Mouse (Mus musculus) hindbrain, embryonic 15.5 days (tissue): ENCODE measurements at regions not wholly inside any gene's neighbourhood (a gene's known extent, or its start where the extent isn't known, plus 50 kb on each side); places are given as distances from the start of the nearest gene placed in this dataset.
A peak's percentile ranks its signal among the peaks of the same experiment; 100 is the strongest.

Source experiments
- ATAC-seq: fragments of 200-750 bp; cut with Nextera tagmentation; 2 replicates; pipeline ENCODE4 v1.8.0; 2017; ENCODE audit warnings: low read depth, moderate number of reproducible peaks, moderate TSS enrichment; ENCODE audit not compliant: low FRiP score
- H3K27ac ChIP-seq: fragments of 300-500 bp; sonication (generic); replicated peaks from 2 replicates; pipeline ENCODE4 v1.5.1; 2015; ENCODE audit warnings: mild to moderate bottlenecking, inconsistent platforms
- H3K27me3 ChIP-seq: fragments of 300-500 bp; sonication (generic); 2 replicates; pipeline ENCODE4 v1.6.1; 2015; ENCODE audit warnings: control low read depth, inconsistent platforms
- H3K36me3 ChIP-seq: fragments of 300-500 bp; sonication (generic); 2 replicates; pipeline ENCODE4 v1.6.1; 2015; ENCODE audit warnings: control low read depth, inconsistent platforms
- H3K4me1 ChIP-seq: fragments of 300-500 bp; sonication (generic); replicated peaks from 2 replicates; pipeline ENCODE4 v1.6.1; 2015; ENCODE audit warnings: control low read depth, inconsistent platforms
- H3K4me2 ChIP-seq: fragments of 300-500 bp; sonication (generic); 2 replicates; pipeline ENCODE4 v1.6.1; 2015; ENCODE audit warnings: moderate library complexity, mild to moderate bottlenecking, inconsistent platforms
- H3K4me3 ChIP-seq: fragments of 300-500 bp; sonication (generic); 2 replicates; pipeline ENCODE4 v1.5.1; 2015; ENCODE audit warnings: mild to moderate bottlenecking, inconsistent platforms
- H3K9ac ChIP-seq: fragments of 300-500 bp; sonication (generic); 2 replicates; pipeline ENCODE4 v1.6.1; 2015; ENCODE audit warnings: inconsistent platforms
- H3K9me3 ChIP-seq: fragments of 300-500 bp; sonication (generic); 2 replicates; pipeline ENCODE4 v1.6.1; 2016; ENCODE audit warnings: control low read depth, inconsistent platforms
- WGBS: fragments of 180-500 bp; shearing (Covaris S2); methylation state at CpG from one replicate; pipeline ENCODE4 v1.1.7; 2015; 5-methylcytosine and 5-hydroxymethylcytosine counted together

GRCm38 (mm10) chr3:147976069-147976468 lies 1014.3 kb downstream of the Adgrl2 start:
- no peak overlapping the region; the same call in 1 of the 2 replicates for H3K27ac ChIP-seq
- H3K9ac ChIP-seq = no peak overlapping the region
- no peaks in the 10 kb centered on the region for H3K27me3 ChIP-seq
- H3K4me2 ChIP-seq = no peak overlapping the region
- H3K4me3 ChIP-seq = no peak overlapping the region
- 65% methylated on average over 6 of the region's 6 CpGs for WGBS
- no peak for ATAC-seq
- no peaks in the 10 kb centered on the region for H3K36me3 ChIP-seq
- no peaks in the 10 kb centered on the region for H3K9me3 ChIP-seq
- 0 out of 2 replicates have a peak, but pooled peaks cover 14% of the 10 kb centered on the region for H3K4me1 ChIP-seq

- 0 out of 2 replicates have a peak, but pooled peaks cover 14% of the 10 kb centered on the region for H3K4me1 ChIP-seq
- no peaks in the 10 kb centered on the region for H3K9me3 ChIP-seq
- H3K27me3 ChIP-seq = no peaks in the 10 kb centered on the region
- H3K36me3 ChIP-seq = no peaks in the 10 kb centered on the region
- H3K27ac ChIP-seq = no peak overlapping the region
- H3K4me2 ChIP-seq = no peak overlapping the region
- no peak overlapping the region for H3K9ac ChIP-seq
- H3K4me3 ChIP-seq = no peak overlapping the region
- 63% methylated on average over 10 of the region's 10 CpGs for WGBS
- ATAC-seq = no peak
Observed at GRCm38 (mm10) chr3:147975500-147975899, 1014.9 kb downstream of the Adgrl2 start.

- Histone ChIP-seq H3K4me2 (no peak overlapping the region), H3K27ac (no peak overlapping the region), H3K4me1 (0 out of 2 replicates have a peak, but pooled peaks cover 14% of the 10 kb centered on the region), H3K9ac (no peak overlapping the region), H3K4me3 (no peak overlapping the region), H3K27me3 (no peaks in the 10 kb centered on the region), H3K36me3 (no peaks in the 10 kb centered on the region), H3K9me3 (no peaks in the 10 kb centered on the region)
- ATAC-seq = no peak
- WGBS = 55% methylated on average over 8 of the region's 8 CpGs
Observed at GRCm38 (mm10) chr3:147974515-147974914, 1015.8 kb downstream of the Adgrl2 start.

- 53% methylated on average over 11 of the region's 11 CpGs for WGBS
- Histone ChIP-seq H3K4me3 (no peak overlapping the region), H3K9ac (no peak overlapping the region), H3K36me3 (no peaks in the 10 kb centered on the region), H3K27me3 (no peaks in the 10 kb centered on the region), H3K4me2 (0 out of 2 replicates have a peak overlapping the region, but pooled peaks have one; percentile 17), H3K9me3 (no peaks in the 10 kb centered on the region), H3K27ac (no peak overlapping the region), H3K4me1 (peaks cover 15% of the 10 kb centered on the region)
- 0 out of 2 replicates have a peak, but pooled peaks have one; percentile 15 for ATAC-seq
Observed at GRCm38 (mm10) chr3:147968271-147968670, 1022.1 kb downstream of the Adgrl2 start.

- WGBS = 24% methylated on average over 9 of the region's 9 CpGs
- Histone ChIP-seq H3K9me3 (no peaks in the 10 kb centered on the region), H3K4me2 (0 out of 2 replicates have a peak overlapping the region, but pooled peaks have one; percentile 17), H3K36me3 (no peaks in the 10 kb centered on the region), H3K27ac (no peak overlapping the region), H3K4me3 (no peak overlapping the region), H3K4me1 (peaks cover 15% of the 10 kb centered on the region), H3K27me3 (no peaks in the 10 kb centered on the region), H3K9ac (no peak overlapping the region)
- ATAC-seq = peak; percentile 68; the same call in 1 of the 2 replicates
Observed at GRCm38 (mm10) chr3:147967866-147968265, 1022.5 kb downstream of the Adgrl2 start.

GRCm38 (mm10) chr3:147967261-147967660 lies 1023.1 kb downstream of the Adgrl2 start:
- H3K9me3 ChIP-seq = no peaks in the 10 kb centered on the region
- H3K4me1 ChIP-seq = peaks cover 15% of the 10 kb centered on the region
- 61% methylated on average over 3 of the region's 3 CpGs for WGBS
- no peak overlapping the region for H3K27ac ChIP-seq
- H3K36me3 ChIP-seq = no peaks in the 10 kb centered on the region
- no peak overlapping the region for H3K4me3 ChIP-seq
- no peaks in the 10 kb centered on the region for H3K27me3 ChIP-seq
- no peak overlapping the region for H3K4me2 ChIP-seq
- no peak for ATAC-seq
- no peak overlapping the region for H3K9ac ChIP-seq

GRCm38 (mm10) chr3:147966827-147967226 lies 1023.5 kb downstream of the Adgrl2 start:
- Histone ChIP-seq H3K27ac (no peak overlapping the region), H3K9ac (no peak overlapping the region), H3K27me3 (no peaks in the 10 kb centered on the region), H3K4me1 (peaks cover 15% of the 10 kb centered on the region), H3K4me3 (no peak overlapping the region), H3K4me2 (no peak overlapping the region), H3K36me3 (no peaks in the 10 kb centered on the region), H3K9me3 (no peaks in the 10 kb centered on the region)
- 78% methylated on average over 8 of the region's 8 CpGs for WGBS
- ATAC-seq = no peak

GRCm38 (mm10) chr3:147966379-147966778 lies 1024.0 kb downstream of the Adgrl2 start:
- WGBS = 30% methylated on average over 12 of the region's 12 CpGs
- no peak overlapping the region for H3K9ac ChIP-seq

GRCm38 (mm10) chr3:147963698-147964476 lies 1026.5 kb downstream of the Adgrl2 start:
- ATAC-seq = no peak
- H3K36me3 ChIP-seq = no peaks in the 10 kb centered on the region
- WGBS = 24% methylated on average over 13 of the region's 13 CpGs
- no peak overlapping the region for H3K9ac ChIP-seq
- H3K4me1 ChIP-seq = peaks cover 15% of the 10 kb centered on the region
- H3K4me2 ChIP-seq = no peak overlapping the region
- no peaks in the 10 kb centered on the region for H3K9me3 ChIP-seq
- H3K27me3 ChIP-seq = 0 out of 2 replicates have a peak, but pooled peaks cover 2% of the 10 kb centered on the region
- no peak overlapping the region for H3K27ac ChIP-seq
- no peak overlapping the region for H3K4me3 ChIP-seq

More at GRCm38 (mm10) chr3:147966379-147966778, 1024.0 kb downstream of the Adgrl2 start:
- peaks cover 15% of the 10 kb centered on the region for H3K4me1 ChIP-seq
- H3K9me3 ChIP-seq = no peaks in the 10 kb centered on the region
- H3K4me3 ChIP-seq = no peak overlapping the region
- no peaks in the 10 kb centered on the region for H3K27me3 ChIP-seq
- ATAC-seq = peak; percentile 59; the same call in 1 of the 2 replicates
- H3K4me2 ChIP-seq = no peak overlapping the region; the same call in 1 of the 2 replicates
- no peak overlapping the region for H3K27ac ChIP-seq
- no peaks in the 10 kb centered on the region for H3K36me3 ChIP-seq

GRCm38 (mm10) chr3:147948041-147948592 lies 1042.2 kb downstream of the Adgrl2 start:
- 77% methylated on average over 13 of the region's 13 CpGs for WGBS
- ATAC-seq = no peak
- no peaks in the 10 kb centered on the region for H3K4me1 ChIP-seq

GRCm38 (mm10) chr3:147943314-147943713 lies 1047.0 kb downstream of the Adgrl2 start:
- ATAC-seq = no peak
- no peak overlapping the region for H3K4me2 ChIP-seq
- 77% methylated on average over 4 of the region's 4 CpGs for WGBS
- H3K4me1 ChIP-seq = no peaks in the 10 kb centered on the region
- H3K27me3 ChIP-seq = no peaks in the 10 kb centered on the region
- H3K9ac ChIP-seq = no peak overlapping the region
- no peak overlapping the region for H3K4me3 ChIP-seq
- no peak overlapping the region for H3K27ac ChIP-seq
- H3K9me3 ChIP-seq = no peaks in the 10 kb centered on the region
- H3K36me3 ChIP-seq = no peaks in the 10 kb centered on the region

More at GRCm38 (mm10) chr3:147948041-147948592, 1042.2 kb downstream of the Adgrl2 start:
- H3K4me2 ChIP-seq = no peak overlapping the region
- H3K9ac ChIP-seq = no peak overlapping the region
- H3K9me3 ChIP-seq = no peaks in the 10 kb centered on the region
- no peak overlapping the region for H3K4me3 ChIP-seq
- no peaks in the 10 kb centered on the region for H3K27me3 ChIP-seq
- no peaks in the 10 kb centered on the region for H3K36me3 ChIP-seq
- H3K27ac ChIP-seq = no peak overlapping the region

GRCm38 (mm10) chr3:147930811-147931251 lies 1059.5 kb downstream of the Adgrl2 start:
- Histone ChIP-seq H3K27me3 (no peaks in the 10 kb centered on the region), H3K9ac (no peak overlapping the region), H3K36me3 (no peaks in the 10 kb centered on the region), H3K4me1 (no peaks in the 10 kb centered on the region), H3K27ac (no peak overlapping the region), H3K4me3 (no peak overlapping the region), H3K4me2 (no peak overlapping the region), H3K9me3 (no peaks in the 10 kb centered on the region)
- ATAC-seq = no peak
- 72% methylated on average over 6 of the region's 6 CpGs for WGBS
